Mouse (Mus musculus) frontal cortex, adult (tissue): Measurements from ENCODE around the gene Dut.

Experiments
- ATAC-seq: cut with Nextera tagmentation; 2 replicates; pipeline ENCODE4 v1.9.2; 2017; ENCODE audit warnings: mild to moderate bottlenecking, moderate library complexity, mixed read lengths; ENCODE audit not compliant: low TSS enrichment

The Dut gene

GRCm38 (mm10) chr2:125247108-125247961 lies at the start of gene Dut:
Gene Dut, plus strand, starts transcription at chr2:125247190.
- ATAC-seq = peak; percentile 86

- ATAC-seq = no peak
These were observed 37.9 kb upstream of the Dut start for GRCm38 (mm10) chr2:125208894-125209596.

GRCm38 (mm10) chr2:125211831-125212510 lies 35.0 kb upstream of the Dut start:
- no peak for ATAC-seq

- peak; percentile 93 for ATAC-seq
These were observed 32.4 kb upstream of the Dut start for GRCm38 (mm10) chr2:125214592-125214991.

- no peak for ATAC-seq
These were observed 29.7 kb upstream of the Dut start for GRCm38 (mm10) chr2:125217286-125217685.

GRCm38 (mm10) chr2:125218566-125218965 lies 28.4 kb upstream of the Dut start:
- ATAC-seq = no peak

GRCm38 (mm10) chr2:125219268-125219667 lies 27.7 kb upstream of the Dut start:
- no peak for ATAC-seq

GRCm38 (mm10) chr2:125221673-125222072 lies 25.3 kb upstream of the Dut start:
- ATAC-seq = no peak

GRCm38 (mm10) chr2:125228472-125229409 lies 18.2 kb upstream of the Dut start:
- no peak for ATAC-seq

- ATAC-seq = no peak
These were observed 14.8 kb upstream of the Dut start for GRCm38 (mm10) chr2:125232183-125232582.

GRCm38 (mm10) chr2:125233537-125233936 lies 13.5 kb upstream of the Dut start:
- ATAC-seq = no peak

GRCm38 (mm10) chr2:125234049-125234448 lies 12.9 kb upstream of the Dut start:
- no peak for ATAC-seq

GRCm38 (mm10) chr2:125245545-125246285 lies 1.3 kb upstream of the Dut start:
- ATAC-seq = no peak

GRCm38 (mm10) chr2:125246669-125247068 lies 321 bp upstream of the Dut start:
- no peak for ATAC-seq

GRCm38 (mm10) chr2:125247962-125248235 lies 909 bp downstream of the Dut start:
- peak; percentile 48 for ATAC-seq

GRCm38 (mm10) chr2:125248256-125248655 lies 1.3 kb downstream of the Dut start:
- 0 out of 2 replicates have a peak, but pooled peaks have one; percentile 8 for ATAC-seq

- ATAC-seq = no peak
These were observed 2.3 kb downstream of the Dut start for GRCm38 (mm10) chr2:125249339-125249738.

GRCm38 (mm10) chr2:125249874-125250273 lies 2.9 kb downstream of the Dut start:
- no peak for ATAC-seq

- no peak for ATAC-seq
These were observed 4.8 kb downstream of the Dut start for GRCm38 (mm10) chr2:125251781-125252180.

- ATAC-seq = peak; percentile 51
These were observed 5.3 kb downstream of the Dut start for GRCm38 (mm10) chr2:125252275-125252674.

GRCm38 (mm10) chr2:125253699-125254098 lies 6.7 kb downstream of the Dut start:
- no peak for ATAC-seq
